Mouse (Mus musculus) layer of hippocampus, adult 9-10 months (tissue): ENCODE data around the gene Plin3.
A peak's percentile ranks its signal among the peaks of the same experiment; 100 is the strongest.
"Not testable (repeated sequence)": the region's sequence is repeated elsewhere in the genome, so short reads cannot be mapped to it uniquely, and the experiment has no call there.

Source experiments
- DNase-seq: peaks from one replicate; pipeline ENCODE4 v3.0.0; 2022; ENCODE audit warnings: low spot score

The Plin3 gene

DNA sequence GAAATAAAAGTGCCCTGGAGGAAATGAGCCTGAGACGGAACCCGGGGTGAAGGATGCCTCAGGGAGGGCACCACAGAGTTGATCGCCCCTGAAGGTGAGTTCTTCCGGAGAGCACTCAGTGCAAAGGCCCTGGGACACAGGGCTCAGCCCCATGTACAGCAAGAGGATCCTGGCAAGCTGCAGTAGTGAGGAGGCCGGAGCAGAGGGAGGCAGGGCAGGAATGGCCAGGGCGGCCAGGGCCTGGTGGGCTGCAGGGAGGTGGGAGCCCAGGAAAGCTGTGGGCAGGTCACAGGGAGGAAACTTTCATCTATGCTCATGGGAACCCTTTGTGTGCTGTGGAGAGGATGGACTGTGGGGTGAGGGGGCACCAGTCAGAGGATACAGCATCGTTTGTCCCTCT lies 19.2 kb downstream of the Plin3 start:
- no peak for DNase-seq

DNA sequence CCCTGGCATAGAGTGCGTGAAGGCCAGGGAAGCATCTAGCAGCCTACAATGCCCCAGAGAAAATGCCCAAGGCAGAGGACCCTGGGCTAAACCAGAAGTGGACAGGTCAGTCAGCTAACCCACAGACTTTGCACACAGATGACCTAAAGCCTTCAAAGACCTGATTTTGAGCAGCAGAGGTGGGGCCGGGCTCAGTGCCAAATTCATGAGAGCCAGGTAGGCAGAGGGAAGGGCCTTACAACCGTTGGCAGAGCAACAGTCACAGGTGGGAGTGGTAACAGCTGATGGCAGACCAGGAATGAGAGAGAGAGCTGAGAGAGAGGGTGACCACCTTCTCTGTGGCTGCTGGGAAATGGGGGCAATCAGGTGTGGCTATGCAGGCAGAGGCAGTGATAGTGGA lies 20.0 kb downstream of the Plin3 start:
- no peak for DNase-seq

DNA sequence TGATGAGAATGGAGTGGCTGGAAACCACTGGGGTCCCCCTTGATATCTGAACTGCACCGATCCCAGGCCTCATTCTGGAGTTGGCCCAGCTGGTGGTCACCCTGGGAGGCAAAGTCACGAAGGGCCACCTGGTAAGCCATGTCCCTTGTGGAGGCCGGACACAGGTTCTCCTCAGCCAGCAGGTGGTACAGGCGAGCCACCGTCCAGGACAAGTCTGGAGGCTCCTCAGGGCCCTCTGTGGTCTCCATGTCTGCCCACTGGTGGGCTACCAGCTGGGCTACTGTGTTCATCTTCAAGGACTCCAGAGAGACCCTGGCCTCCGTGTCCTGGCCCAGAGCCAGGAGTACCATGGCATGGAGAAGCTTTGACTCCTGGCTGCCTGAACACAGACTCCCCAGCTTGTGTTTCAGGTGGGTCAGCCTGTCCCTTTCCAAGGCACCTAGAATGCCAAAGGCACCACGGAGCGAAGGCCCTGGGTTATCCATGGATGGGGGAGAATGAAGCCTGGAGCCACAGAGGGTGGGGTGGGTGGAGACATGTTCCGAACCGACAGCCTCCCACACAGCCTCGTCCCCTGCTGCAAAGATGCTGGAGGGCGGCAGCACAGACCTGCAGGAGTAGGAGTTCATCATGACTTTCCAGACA lies 20.9 kb downstream of the Plin3 start:
- no peak for DNase-seq

DNA sequence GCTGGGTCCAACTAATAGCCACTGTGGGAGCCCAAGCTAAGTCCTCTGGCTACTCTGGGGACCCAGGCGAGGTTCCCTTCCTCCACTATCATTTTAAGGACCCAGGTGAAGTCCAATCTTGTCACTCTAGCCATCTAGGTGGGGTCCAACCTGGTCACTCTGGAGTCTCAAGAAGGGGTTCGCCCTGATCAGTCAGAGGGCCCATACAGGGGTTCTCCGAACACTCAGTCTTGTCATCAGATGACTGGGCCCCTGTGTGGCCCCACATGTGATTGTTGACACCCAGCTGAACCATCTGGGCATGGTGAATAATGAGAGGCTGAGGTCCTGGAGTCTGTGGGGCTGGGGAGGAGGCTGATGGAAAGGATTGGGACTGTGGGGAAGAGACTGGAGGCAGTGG lies 22.9 kb downstream of the Plin3 start:
- DNase-seq = no peak

DNA sequence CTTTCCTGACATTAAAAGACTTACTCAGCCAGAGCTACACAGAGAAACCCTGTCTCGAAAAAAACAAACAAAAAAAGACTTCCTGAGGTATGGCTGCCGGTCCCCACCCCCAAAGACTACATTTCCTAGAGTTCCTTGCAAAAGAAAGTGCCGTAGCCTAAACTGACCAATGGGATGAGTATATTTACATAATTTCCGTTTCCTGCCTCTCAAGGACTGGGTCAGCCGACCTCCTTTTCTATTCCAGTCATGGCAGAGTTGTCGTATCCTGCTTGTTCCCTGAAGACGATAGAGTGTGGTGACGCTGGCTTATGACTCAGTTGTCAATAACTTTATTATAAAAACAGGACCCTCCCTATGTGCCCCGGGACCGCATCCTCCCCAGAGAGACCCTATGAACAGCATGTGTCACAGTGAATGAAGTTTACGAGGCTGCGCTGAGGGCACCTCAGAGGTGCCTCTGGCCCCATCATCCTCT lies 23.5 kb downstream of the Plin3 start:
- DNase-seq = peak; percentile 68

DNA sequence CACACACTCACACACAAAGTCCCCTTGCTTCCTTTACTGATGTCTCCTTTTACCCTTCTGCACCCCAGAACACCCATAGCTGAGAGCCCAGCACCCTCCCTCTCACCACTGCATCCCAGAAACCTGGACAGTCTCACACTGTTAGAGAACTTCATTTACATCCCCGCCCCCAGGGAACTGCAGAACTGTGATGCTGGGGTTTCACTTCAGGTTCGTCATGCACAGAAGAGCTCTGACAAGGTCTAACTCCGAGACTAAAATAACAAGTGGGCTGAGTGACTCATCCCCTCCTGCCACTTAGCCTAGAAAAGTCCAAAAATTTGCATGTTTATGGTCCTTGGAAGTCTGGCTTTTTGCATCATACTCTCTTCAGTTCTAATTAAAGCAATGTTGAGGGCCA lies 26.4 kb downstream of the Plin3 start:
- no peak for DNase-seq

DNA sequence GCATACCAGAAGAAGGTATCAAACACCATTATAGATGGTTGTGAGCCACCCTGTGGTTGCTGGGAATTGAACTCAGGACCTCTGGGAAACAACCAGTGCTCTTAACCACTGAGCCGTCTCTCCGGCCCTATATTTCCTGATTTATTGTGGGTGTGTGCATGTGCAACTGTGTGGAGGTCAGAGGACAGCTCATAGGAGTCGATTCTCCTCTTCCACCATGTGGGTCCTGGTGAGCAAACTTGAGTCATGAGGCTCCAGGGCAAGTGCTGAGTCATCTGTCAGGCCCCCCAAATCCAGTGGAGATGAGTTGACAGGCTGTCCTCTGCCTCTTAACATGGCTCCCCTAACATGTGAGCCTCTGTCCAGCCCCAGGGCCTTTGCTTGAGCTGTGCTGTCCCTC lies 26.8 kb downstream of the Plin3 start:
- DNase-seq = no peak

DNA sequence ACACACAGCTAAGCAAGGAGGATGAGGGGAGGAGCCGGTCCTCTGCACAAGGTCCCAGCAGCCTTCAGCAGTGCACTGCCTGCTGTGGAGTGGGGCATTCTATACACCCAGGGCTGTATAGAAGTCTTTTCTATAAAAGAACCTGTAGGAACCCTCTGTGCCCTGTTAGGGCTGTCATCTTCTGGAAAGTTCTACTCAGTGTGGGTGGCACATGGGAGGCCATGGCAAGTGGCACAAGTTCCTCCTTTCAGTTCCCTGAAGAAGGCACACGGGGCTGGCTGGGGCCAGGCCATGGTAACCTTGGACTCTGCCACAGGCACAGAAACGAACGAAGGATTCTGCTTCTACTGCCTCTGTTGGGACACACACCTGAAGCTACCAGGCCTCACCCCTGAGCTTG lies 27.7 kb downstream of the Plin3 start:
- no peak for DNase-seq

DNA sequence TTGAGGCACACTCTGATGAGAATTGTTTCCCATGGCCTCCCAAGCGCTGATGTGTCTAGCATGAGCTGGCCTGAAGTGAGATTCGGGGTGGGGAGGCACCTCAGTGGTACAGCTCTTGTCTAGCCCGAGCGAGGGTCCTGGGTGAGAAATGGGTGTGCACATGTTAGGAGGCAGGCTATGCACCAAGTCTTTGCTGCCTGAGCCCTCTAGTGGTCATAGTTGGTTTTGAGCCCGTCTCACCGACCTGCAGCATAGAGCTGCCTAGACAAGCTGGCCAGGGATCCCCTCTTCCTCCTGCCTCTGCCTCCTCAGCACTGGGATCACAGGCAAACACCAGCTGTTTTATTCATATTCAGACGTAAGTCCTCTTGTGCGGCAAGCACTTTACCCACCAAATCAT lies 28.7 kb downstream of the Plin3 start:
- DNase-seq = peak; percentile 67

DNA sequence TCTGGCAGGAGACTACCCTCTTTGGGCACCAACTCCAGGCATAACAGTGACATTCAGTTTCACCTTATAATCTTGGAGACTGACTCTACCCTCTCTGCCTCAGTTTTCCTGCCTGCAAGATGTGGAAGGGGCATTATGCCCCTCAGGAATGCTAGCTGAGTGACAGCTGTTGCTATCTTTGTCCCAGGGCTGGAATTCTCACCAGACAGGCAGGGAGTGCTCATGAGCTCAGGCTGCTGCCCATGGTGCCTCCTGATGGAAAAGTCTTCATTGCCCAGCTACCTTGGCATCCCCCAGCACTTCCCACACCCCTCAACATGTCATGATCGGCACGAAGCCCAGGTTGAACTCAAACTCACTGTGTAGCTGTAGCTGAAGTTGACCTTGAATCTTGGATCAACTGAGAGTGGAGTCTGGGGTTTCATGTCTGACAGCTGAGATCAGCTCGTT lies 30.0 kb downstream of the Plin3 start:
- no peak for DNase-seq

DNA sequence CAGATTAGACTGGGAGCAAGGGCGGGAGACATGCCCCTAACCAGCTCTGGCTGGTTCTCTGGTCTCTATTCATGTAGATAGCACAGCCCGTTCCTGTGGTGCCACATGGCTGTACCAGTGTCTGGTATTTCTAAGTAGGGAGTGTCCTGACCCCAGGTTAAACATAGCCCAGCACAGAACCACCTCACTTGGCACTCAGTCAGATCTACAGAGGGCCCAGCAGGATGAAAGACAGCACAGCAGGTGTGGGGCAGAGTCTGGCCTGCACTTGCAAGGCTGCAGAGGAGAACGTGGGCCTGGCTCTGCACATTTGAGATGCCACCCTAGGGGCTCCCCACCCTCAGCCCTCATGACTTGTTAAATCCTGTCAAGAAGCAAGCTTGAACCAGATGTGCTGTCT lies 31.5 kb downstream of the Plin3 start:
- DNase-seq = no peak

DNA sequence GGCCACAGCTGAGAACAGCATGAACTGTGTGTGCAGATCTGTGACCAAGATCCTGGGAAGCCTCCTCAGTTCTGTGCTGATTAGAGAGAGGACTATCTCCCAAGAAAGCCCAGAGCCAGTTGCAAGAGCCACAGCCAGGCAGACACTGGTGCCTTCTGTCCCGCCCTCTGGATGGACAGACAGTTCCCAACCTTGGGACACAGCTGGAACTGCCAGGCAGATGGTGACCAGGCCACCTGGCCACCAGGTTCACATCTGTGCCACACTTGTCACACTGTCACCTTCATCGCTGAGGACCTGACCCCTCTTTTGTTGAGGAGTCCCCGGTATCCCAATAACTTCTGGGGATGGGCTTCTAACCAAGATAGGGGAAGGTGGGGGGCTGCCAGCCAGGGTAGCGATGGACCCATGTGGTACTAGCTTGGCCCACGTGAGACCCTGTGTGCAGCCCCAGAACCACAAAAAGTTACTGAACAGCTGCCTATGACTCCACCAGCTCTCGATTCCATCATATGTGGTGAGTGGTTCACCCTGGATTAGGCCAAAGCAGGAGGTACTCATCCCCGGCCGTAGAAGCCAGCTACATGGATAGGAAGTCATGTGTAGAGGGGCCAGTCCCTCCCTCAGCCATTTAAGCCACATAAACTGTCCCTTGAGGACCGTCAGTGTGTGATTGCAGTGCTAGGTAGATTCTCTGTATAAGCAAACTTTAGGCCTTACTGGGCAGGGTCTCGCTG lies 33.2 kb downstream of the Plin3 start:
- DNase-seq = no peak

DNA sequence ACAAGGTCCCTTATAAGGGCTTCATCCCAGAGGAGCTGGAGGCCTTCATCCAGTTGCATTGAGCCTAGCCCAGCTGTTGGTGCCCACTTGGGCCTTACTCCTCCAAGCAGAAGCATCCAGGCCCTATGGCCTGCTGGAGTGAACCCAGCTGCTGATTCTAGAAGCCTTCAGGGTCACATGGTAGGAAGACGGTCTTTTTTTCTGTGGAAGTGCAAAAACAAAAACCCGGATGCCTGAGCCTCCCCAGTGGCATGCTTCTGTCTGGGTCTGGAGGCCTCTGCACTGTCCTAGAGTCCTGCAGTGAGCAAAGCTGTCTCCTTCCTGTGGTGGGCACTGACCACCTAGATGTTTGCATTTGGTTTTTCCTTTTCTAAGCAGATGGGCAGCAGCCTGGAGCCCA lies 33.9 kb downstream of the Plin3 start:
- not testable (repeated sequence) for DNase-seq

DNA sequence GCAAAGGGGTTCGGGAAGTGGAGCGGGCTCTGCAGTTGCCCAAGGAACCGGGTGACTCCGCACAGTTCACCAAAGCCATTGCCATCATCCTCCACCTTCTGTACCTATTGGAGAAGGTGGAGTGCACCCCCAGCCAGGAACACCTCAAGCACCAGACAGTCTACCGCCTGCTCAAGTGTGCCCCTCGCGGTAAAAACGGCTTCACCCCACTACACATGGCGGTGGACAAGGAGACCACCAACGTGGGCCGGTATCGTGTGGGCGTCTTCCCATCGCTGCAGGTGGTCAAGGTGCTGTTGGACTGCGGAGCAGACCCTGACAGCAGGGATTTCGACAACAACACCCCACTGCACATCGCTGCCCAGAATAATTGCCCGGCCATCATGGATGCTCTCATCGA lies 34.4 kb downstream of the Plin3 start:
- not testable (repeated sequence) for DNase-seq

DNA sequence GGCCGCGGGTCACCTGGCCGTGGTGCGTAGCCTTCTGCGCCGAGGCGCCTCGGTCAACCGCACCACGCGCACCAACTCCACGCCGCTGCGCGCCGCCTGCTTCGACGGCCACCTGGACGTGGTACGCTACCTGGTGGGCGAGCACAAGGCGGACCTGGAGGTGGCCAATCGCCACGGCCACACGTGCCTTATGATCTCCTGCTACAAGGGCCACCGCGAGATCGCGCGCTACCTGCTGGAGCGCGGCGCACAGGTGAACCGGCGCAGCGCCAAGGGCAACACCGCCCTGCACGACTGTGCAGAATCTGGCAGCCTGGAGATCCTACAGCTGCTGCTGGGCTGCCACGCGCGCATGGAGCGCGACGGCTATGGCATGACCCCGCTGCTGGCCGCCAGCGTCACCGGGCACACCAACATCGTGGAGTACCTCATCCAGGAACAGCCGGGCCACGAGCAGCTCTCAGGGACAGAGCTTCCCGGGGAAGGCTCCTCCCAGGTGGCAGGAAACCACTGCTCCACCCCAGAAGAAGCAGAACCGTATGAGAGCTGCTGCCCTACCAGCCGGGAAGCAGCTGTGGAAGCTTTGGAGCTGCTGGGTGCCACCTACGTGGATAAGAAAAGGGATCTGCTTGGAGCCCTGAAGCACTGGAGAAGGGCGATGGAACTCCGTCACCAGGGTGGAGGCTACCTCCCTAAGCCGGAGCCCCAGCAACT lies 35.3 kb downstream of the Plin3 start:
- no peak for DNase-seq

DNA sequence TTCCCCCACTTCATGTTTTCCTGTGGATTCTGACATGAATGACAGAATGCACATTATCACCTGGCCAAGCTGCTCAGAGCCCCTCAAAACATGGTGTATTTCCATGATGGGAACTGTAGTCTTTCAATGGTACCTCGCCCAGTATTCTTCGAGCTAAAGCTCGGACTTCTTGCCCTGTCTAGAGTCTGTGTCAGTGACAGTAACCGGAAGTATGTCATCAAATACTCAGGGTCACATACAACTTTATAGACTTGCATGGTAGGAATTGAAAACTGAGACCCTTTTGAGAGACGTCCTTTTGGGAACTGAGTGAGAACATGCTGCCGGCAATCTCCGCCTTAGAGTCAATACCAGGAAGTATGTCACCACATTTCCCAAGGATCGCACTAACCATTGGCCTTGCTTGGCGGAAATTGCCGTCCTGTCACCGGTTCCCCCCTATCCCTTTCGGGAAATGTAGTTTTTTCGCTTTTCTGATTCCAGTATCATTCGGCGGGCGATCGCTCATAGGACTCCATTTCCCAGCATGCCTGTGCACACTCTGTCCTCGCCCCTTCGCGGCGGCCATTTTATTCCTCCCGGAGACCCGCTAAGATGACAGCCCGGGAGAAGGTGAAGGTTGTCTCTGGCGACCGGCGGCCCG lies 36.3 kb downstream of the Plin3 start, which contains the start of gene Fem1a:
TSS of gene Fem1a (plus strand) at position 572 of the 643 bp plus-strand sequence.
- peak; percentile 98 for DNase-seq

DNA sequence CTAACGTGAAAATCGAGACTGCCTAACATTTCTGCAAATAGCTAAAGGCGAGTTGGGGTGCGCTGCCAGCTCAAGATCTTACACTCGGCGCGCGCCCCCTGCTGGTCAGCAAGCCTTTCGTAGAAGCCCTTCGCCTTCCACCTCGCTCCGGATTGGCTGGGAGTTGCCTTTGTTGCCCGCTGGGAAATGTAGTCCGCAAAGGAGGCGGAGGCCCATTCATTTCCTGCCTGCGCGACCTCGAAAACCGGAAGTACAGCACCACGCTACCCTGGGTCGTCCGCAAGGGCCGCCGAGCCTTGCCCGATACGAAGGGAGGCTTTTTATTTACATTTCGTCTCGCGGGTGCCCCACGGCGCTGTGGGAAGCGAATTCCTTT lies 36.8 kb downstream of the Plin3 start:
- DNase-seq = peak; percentile 98

DNA sequence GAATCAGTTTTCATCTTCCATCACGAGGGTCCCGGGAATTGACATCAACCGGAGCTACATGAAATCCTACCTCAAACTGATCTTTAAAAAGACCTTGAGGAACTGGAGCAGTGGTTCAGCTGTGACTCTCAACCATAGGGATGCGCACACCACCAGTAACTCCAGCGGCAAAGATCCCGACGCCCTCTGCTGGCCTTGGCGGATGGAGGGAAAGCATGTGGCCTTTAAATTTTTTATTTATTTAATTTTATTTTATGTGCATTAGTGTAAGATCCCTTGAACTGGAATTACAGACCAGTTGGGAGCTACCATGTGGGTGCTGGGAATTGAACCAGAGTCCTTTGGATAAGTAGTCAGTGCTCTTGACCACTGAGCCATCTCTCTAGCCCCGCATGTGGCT lies 37.2 kb downstream of the Plin3 start:
- DNase-seq = peak; percentile 52

DNA sequence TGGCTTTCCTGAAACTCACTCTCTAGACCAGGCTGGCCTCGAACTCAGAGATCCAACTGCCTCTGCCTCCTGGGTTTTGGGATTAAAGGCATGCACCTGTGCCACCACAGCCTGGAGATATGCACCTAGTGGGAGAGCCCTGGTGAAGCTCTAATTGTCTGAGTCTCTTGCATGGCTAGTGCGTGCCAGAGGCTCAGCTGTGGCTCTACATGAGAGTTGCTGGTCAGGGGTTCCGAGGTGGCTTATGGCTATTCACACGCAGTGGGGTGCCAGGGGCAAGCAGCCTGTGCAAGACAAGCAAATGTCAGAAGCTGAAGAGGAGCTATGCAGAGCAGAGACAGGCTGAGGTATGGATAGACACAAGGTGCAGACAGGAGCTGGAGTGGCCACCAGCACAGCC lies 38.0 kb downstream of the Plin3 start:
- DNase-seq = no peak

DNA sequence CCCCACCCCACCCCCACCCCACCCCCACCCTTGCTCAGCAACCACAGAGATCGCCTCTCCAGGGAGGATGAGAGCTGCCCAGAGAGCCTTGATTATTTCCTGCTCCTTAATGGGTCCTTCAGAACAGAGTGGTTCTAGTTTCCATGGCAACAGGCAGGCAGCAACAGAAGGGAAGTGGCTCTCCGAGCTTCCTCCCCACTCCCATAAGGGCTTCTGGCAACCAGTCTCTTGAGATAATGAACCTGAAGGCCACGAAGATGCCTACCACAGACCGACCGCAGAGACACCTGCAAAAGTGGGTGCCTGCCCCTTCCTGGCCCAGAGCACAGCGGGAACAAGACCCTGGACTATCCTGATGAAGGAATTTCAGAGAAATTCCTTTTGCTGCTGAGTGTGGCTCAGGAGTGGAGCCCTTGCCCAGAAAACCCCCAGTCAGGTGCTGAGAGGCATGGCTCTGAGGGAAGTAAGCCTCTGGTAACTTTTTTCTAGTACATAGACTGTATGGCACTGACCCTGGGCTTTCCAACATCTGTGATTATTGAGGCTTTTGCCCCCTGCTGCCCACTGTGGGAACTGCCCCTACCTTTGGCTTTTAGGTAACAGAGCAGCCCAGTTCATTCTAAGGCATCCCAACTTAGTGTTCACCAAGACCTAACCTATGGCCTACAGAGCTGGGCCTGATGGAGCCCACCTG lies 41.4 kb downstream of the Plin3 start:
- peak; percentile 65 for DNase-seq

DNA sequence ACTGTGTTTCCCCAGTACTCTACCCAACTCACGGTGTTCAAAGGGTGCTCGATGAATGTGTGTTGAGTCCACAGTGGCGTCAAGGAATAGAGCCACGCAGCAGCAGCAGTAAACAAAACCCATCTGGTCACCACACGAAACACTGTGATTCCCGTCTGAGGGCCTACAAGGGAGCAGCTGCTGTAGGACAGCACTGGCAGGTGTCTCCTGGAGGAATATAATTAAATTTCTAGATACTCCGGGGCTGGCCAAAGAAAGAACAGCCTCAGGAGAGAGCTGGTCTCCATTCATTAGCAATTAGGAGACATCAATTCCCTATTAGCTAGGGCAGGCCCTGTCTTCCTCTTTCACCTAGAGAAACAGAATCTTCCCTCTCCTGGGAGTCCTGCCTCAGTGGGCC lies 47.1 kb downstream of the Plin3 start:
- no peak for DNase-seq
